Mouse (Mus musculus): ENCODE data around the gene Ttll12. TPM values are rescaled to one million over a fixed set of nuclear protein-coding genes. Genes with fewer than 3 reads are reported as not detected.

The Ttll12 gene
- polyA plus RNA-seq, 2 experiments from 2014 or later = 12.2 to 14.2 TPM

GRCm38 (mm10) chr15:83593189-83593585 lies 1.8 kb downstream of the Ttll12 start:
- ATAC-seq = no peak

GRCm38 (mm10) chr15:83592260-83593188 lies 2.4 kb downstream of the Ttll12 start:
- ATAC-seq = no peak

GRCm38 (mm10) chr15:83591758-83592157 lies 3.2 kb downstream of the Ttll12 start:
- no peak for ATAC-seq

GRCm38 (mm10) chr15:83590841-83591240 lies 4.1 kb downstream of the Ttll12 start:
- ATAC-seq = no peak

- ATAC-seq = no peak
Measured at GRCm38 (mm10) chr15:83584741-83585220, 10.2 kb downstream of the Ttll12 start.

GRCm38 (mm10) chr15:83583419-83584156 lies 11.4 kb downstream of the Ttll12 start:
- no peak for ATAC-seq

- no peak for ATAC-seq
Measured at GRCm38 (mm10) chr15:83582931-83583330, 12.0 kb downstream of the Ttll12 start.

GRCm38 (mm10) chr15:83576651-83577050 lies 18.3 kb downstream of the Ttll12 start:
- ATAC-seq = no peak

- ATAC-seq = no peak
Measured at GRCm38 (mm10) chr15:83575543-83575942, 19.4 kb downstream of the Ttll12 start.

GRCm38 (mm10) chr15:83574731-83575351 lies 20.1 kb downstream of the Ttll12 start:
- no peak for ATAC-seq

- ATAC-seq = no peak
Measured at GRCm38 (mm10) chr15:83573606-83574005, 21.4 kb downstream of the Ttll12 start.

- ATAC-seq = no peak
Measured at GRCm38 (mm10) chr15:83572132-83572531, 22.8 kb downstream of the Ttll12 start.

- ATAC-seq = no peak
Measured at GRCm38 (mm10) chr15:83571636-83572035, 23.3 kb downstream of the Ttll12 start.

- ATAC-seq = no peak
Measured at GRCm38 (mm10) chr15:83570641-83571040, 24.3 kb downstream of the Ttll12 start.

- no peak for ATAC-seq
Measured at GRCm38 (mm10) chr15:83569682-83570081, 25.3 kb downstream of the Ttll12 start.

- no peak for ATAC-seq
Measured at GRCm38 (mm10) chr15:83568544-83568943, 26.4 kb downstream of the Ttll12 start.

GRCm38 (mm10) chr15:83567728-83568127 lies 27.2 kb downstream of the Ttll12 start:
- no peak for ATAC-seq

GRCm38 (mm10) chr15:83566006-83566405 lies 29.0 kb downstream of the Ttll12 start:
- ATAC-seq = no peak

- no peak for ATAC-seq
Measured at GRCm38 (mm10) chr15:83565434-83565833, 29.5 kb downstream of the Ttll12 start.

GRCm38 (mm10) chr15:83563857-83564651 lies 30.9 kb downstream of the Ttll12 start:
- peak; percentile 30 for ATAC-seq

GRCm38 (mm10) chr15:83563327-83563856 lies 31.6 kb downstream of the Ttll12 start, which contains the start of the genes Tspo and Mcat:
Tspo (plus strand) TSS chr15:83563592.
Mcat (minus strand) TSS chr15:83563787.
- ATAC-seq = peak; percentile 40

Data from activated CD4-positive, CD25-positive, alpha-beta regulatory T cell, adult 4 months (primary cell).